Mouse (Mus musculus): Measurements from ENCODE around the gene Tcf19. TPM values are rescaled to one million over a fixed set of nuclear protein-coding genes. Genes with fewer than 3 reads are reported as not detected.
"Not testable (repeated sequence)": the region's sequence is repeated elsewhere in the genome, so short reads cannot be mapped to it uniquely, and the experiment has no call there.

Gene Tcf19
- polyA plus RNA-seq, 1 experiment from 2014 or later: 78.2 TPM

- H3K9ac ChIP-seq: no peak overlapping the region
- H3K4me3 ChIP-seq: no peak overlapping the region
- no peak for ATAC-seq (ENCODE audit: insufficient number of reproducible peaks, insufficient read depth, low FRiP score, low TSS enrichment, low read depth)
- H3K27me3 ChIP-seq: no peaks in the 10 kb centered on the region
- H3K27ac ChIP-seq: no peak overlapping the region
- H3K4me1 ChIP-seq: no peaks in the 10 kb centered on the region
- H3K9me3 ChIP-seq: no peaks in the 10 kb centered on the region
- 73% methylated on average over 8 of the region's 8 CpGs for WGBS
- H3K36me3 ChIP-seq: peaks cover 84% of the 10 kb centered on the region
- no peak overlapping the region for H3K4me2 ChIP-seq
These were observed 10.0 kb upstream of the Tcf19 start for GRCm38 (mm10) chr17:35526644-35527043.

DNA sequence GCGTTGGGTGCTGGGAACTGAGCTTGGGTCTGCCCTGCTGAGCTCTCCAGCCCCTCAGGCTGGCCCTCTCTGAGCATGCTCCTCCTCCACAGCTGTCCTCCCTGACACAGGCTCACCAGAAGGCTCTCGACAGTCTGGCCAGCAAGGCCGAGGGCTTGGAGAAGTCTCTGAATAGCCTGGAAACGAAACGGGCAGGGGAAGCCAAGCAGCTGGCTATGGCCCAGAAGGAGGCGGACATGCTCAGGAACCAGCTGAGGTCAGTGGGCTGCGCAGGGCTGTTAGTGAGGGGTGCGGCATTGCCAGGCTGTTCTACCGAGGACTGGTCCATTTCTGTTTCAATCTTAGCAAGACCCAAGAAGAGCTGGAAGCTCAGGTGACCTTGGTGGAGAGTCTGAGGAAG lies 7.7 kb upstream of the Tcf19 start:
- no peak for ATAC-seq (ENCODE audit: insufficient number of reproducible peaks, insufficient read depth, low FRiP score, low TSS enrichment, low read depth)
- 84% methylated on average over 9 of the region's 9 CpGs for WGBS

GRCm38 (mm10) chr17:35517526-35517925 lies 902 bp upstream of the Tcf19 start:
- Histone ChIP-seq H3K36me3 (peaks cover 22% of the 10 kb centered on the region), H3K27me3 (no peaks in the 10 kb centered on the region), H3K4me2 (peak overlapping the region; percentile 89), H3K4me3 (peak overlapping the region; percentile 60), H3K9me3 (no peaks in the 10 kb centered on the region), H3K9ac (peak overlapping the region; percentile 79), H3K27ac (peak overlapping the region; percentile 78), H3K4me1 (peaks cover 41% of the 10 kb centered on the region)
- 6% methylated on average over 12 of the region's 12 CpGs for WGBS
- no peak for ATAC-seq (ENCODE audit: insufficient number of reproducible peaks, insufficient read depth, low FRiP score, low TSS enrichment, low read depth)

More for the DNA sequence above, 7.7 kb upstream of the Tcf19 start:
- 0 out of 2 replicates have a peak overlapping the region, but pooled peaks have one; percentile 1 for H3K9ac ChIP-seq
- H3K4me2 ChIP-seq: no peak overlapping the region
- H3K4me3 ChIP-seq: no peak overlapping the region
- H3K9me3 ChIP-seq: no peaks in the 10 kb centered on the region
- peaks cover 78% of the 10 kb centered on the region for H3K36me3 ChIP-seq
- no peak overlapping the region for H3K27ac ChIP-seq
- H3K4me1 ChIP-seq: 0 out of 2 replicates have a peak, but pooled peaks cover 5% of the 10 kb centered on the region
- H3K27me3 ChIP-seq: no peaks in the 10 kb centered on the region

- Histone ChIP-seq H3K4me3 (peak overlapping the region; percentile 60), H3K36me3 (peaks cover 14% of the 10 kb centered on the region), H3K9ac (peak overlapping the region; percentile 76), H3K4me1 (peaks cover 41% of the 10 kb centered on the region), H3K4me2 (peak overlapping the region; percentile 89), H3K27ac (peak overlapping the region; percentile 34; the same call in 1 of the 2 replicates), H3K9me3 (no peaks in the 10 kb centered on the region), H3K27me3 (no peaks in the 10 kb centered on the region)
- 7% methylated on average over 25 of the region's 25 CpGs for WGBS
- no peak for ATAC-seq (ENCODE audit: insufficient number of reproducible peaks, insufficient read depth, low FRiP score, low TSS enrichment, low read depth)
These were observed 548 bp downstream of the Tcf19 start for GRCm38 (mm10) chr17:35515911-35516640.

- Histone ChIP-seq H3K27me3 (no peaks in the 10 kb centered on the region), H3K9me3 (no peaks in the 10 kb centered on the region), H3K27ac (no peak overlapping the region), H3K4me1 (peaks cover 39% of the 10 kb centered on the region), H3K36me3 (peaks cover 10% of the 10 kb centered on the region; the same call in 1 of the 2 replicates), H3K4me3 (peak overlapping the region; percentile 60), H3K9ac (peak overlapping the region; percentile 76), H3K4me2 (peak overlapping the region; percentile 89)
- no peak for ATAC-seq (ENCODE audit: insufficient number of reproducible peaks, insufficient read depth, low FRiP score, low TSS enrichment, low read depth)
- 39% methylated on average over 6 of the region's 6 CpGs for WGBS
These were observed 1.9 kb downstream of the Tcf19 start for GRCm38 (mm10) chr17:35514756-35515155.

DNA sequence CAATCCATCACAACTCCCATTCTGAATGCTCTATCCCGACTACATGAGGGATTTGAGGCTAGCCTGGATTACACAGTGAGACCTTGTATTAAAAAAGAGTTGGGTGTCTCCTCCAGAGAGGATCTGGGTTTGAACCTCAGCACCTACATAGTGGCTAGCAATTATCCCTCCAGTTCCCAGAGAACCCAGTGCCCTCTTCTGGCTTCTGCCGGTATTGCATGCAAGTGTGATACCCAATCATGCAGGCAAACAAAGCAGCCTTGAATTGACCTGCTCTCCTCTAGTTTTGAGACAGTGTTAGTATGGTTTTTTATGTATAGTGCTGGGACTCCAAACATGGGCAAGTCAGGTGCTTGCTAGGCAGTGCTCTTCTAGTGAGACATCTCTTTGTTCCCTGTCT lies 2.7 kb downstream of the Tcf19 start:
- ATAC-seq (ENCODE audit: insufficient number of reproducible peaks, insufficient read depth, low FRiP score, low TSS enrichment, low read depth): no peak
- H3K36me3 ChIP-seq: peaks cover 10% of the 10 kb centered on the region; the same call in 1 of the 2 replicates
- H3K27me3 ChIP-seq: peaks cover 3% of the 10 kb centered on the region; the same call in 1 of the 2 replicates
- H3K9ac ChIP-seq: no peak overlapping the region
- H3K27ac ChIP-seq: no peak overlapping the region
- peak overlapping the region; percentile 89; the same call in 1 of the 2 replicates for H3K4me2 ChIP-seq
- WGBS: 7% methylated on average over 2 of the region's 2 CpGs
- H3K4me1 ChIP-seq: peaks cover 39% of the 10 kb centered on the region
- H3K9me3 ChIP-seq: no peaks in the 10 kb centered on the region
- H3K4me3 ChIP-seq: no peak overlapping the region; the same call in 1 of the 2 replicates

DNA sequence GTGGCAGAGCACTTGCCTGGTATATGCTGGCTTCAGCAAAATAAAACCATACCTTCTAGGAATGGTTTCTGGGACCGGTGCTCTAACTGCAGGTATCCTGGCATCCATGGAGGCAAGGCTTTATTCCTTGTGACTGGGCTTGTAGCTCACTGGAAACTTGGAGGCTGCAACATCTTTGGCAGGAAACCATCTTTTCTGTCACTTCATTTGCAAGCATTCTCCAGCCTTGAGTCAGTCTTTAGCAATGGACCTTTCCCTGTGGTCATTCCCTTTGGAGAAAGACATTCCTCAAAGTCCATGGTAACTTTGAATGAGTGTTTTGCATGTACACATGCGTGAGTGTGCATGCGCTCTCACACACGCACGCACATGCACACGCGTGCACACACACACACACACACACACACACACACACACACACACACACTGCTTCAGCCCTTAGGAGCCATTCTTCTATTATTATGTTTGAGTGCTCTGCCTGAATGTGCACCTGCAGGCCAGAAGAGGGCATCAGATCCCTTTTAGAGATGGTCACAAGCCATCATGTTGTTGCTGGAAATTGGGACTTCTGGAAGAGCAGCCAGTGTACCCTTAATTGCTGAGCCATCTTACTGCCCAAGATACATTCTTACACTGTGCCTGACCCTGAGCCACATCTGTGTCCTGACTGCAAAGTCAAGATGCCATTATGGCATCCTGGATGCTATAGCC lies 3.6 kb downstream of the Tcf19 start:
- H3K4me3 ChIP-seq: no peak overlapping the region
- no peak for ATAC-seq (ENCODE audit: insufficient number of reproducible peaks, insufficient read depth, low FRiP score, low TSS enrichment, low read depth)
- H3K36me3 ChIP-seq: peaks cover 10% of the 10 kb centered on the region; the same call in 1 of the 2 replicates
- no peak overlapping the region for H3K9ac ChIP-seq
- H3K4me1 ChIP-seq: peaks cover 32% of the 10 kb centered on the region
- 91% methylated on average over 7 of the region's 7 CpGs for WGBS
- peaks cover 7% of the 10 kb centered on the region; the same call in 1 of the 2 replicates for H3K27me3 ChIP-seq
- H3K4me2 ChIP-seq: no peak overlapping the region
- no peak overlapping the region for H3K27ac ChIP-seq
- no peaks in the 10 kb centered on the region for H3K9me3 ChIP-seq

DNA sequence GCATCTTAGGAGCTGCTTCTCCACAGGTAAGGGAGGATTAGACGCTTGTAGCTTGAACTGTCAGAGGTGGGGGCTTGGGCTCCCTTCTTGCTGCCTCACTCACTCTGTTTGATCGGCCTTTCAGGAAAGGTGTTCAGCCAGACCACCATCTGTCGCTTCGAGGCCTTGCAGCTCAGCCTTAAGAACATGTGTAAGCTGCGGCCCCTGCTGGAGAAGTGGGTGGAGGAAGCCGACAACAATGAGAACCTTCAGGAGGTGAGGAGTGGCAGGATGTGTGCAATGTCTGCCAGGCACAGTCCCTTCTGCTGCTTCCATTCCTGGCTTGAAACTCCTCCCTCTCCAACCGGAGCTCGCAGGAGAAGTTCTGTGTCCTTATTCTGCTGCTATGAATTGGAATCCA lies 7.3 kb downstream of the Tcf19 start:
- 15% methylated on average over 8 of the region's 8 CpGs for WGBS
- Histone ChIP-seq H3K9ac (peak overlapping the region; percentile 36; the same call in 1 of the 2 replicates), H3K9me3 (no peaks in the 10 kb centered on the region), H3K27ac (no peak overlapping the region), H3K4me1 (peaks cover 10% of the 10 kb centered on the region), H3K27me3 (peaks cover 45% of the 10 kb centered on the region), H3K36me3 (peaks cover 10% of the 10 kb centered on the region; the same call in 1 of the 2 replicates), H3K4me3 (no peak overlapping the region), H3K4me2 (no peak overlapping the region)
- ATAC-seq (ENCODE audit: insufficient number of reproducible peaks, insufficient read depth, low FRiP score, low TSS enrichment, low read depth): no peak

GRCm38 (mm10) chr17:35508279-35508678 lies 8.3 kb downstream of the Tcf19 start:
- 53% methylated on average over 5 of the region's 5 CpGs for WGBS

GRCm38 (mm10) chr17:35507556-35508260 lies 8.9 kb downstream of the Tcf19 start:
- no peak overlapping the region for H3K9ac ChIP-seq
- no peak overlapping the region for H3K4me2 ChIP-seq
- H3K4me3 ChIP-seq: no peak overlapping the region
- 28% methylated on average over 13 of the region's 13 CpGs for WGBS
- peaks cover 45% of the 10 kb centered on the region for H3K27me3 ChIP-seq
- no peak for ATAC-seq (ENCODE audit: insufficient number of reproducible peaks, insufficient read depth, low FRiP score, low TSS enrichment, low read depth)
- H3K9me3 ChIP-seq: no peaks in the 10 kb centered on the region
- H3K36me3 ChIP-seq: peaks cover 5% of the 10 kb centered on the region; the same call in 1 of the 2 replicates
- H3K4me1 ChIP-seq: peaks cover 13% of the 10 kb centered on the region
- no peak overlapping the region for H3K27ac ChIP-seq

More at GRCm38 (mm10) chr17:35508279-35508678, 8.3 kb downstream of the Tcf19 start:
- H3K9ac ChIP-seq; H3K27ac ChIP-seq; H3K4me2 ChIP-seq; H3K9me3 ChIP-seq; H3K4me3 ChIP-seq; H3K36me3 ChIP-seq; ATAC-seq (ENCODE audit: insufficient number of reproducible peaks, insufficient read depth, low FRiP score, low TSS enrichment, low read depth): not testable (repeated sequence)
- Histone ChIP-seq H3K27me3 (peaks cover 45% of the 10 kb centered on the region), H3K4me1 (peaks cover 10% of the 10 kb centered on the region; the same call in 1 of the 2 replicates)

DNA sequence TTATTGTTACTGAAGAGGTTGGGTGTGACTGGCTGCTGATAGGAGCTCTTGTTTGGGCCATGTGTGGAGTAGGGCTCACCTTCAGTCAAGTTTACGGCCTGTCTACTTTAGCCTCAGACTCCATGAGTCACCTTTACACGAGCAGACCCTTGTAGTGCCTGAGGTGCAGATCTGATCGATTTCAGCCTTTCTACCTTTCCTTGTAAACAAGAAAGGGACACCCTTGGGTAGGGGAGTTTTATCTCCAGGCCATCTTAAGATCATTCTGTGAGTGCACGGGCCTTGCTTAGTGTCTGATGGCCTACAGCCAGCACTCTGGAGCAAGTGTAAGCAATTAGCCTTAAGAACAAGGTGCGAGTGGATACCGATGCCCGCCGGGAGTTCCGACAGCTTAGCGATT lies 9.7 kb downstream of the Tcf19 start:
- Histone ChIP-seq H3K4me2 (no peak overlapping the region), H3K4me3 (no peak overlapping the region), H3K36me3 (no peaks in the 10 kb centered on the region), H3K9me3 (no peaks in the 10 kb centered on the region), H3K27me3 (peaks cover 45% of the 10 kb centered on the region), H3K9ac (no peak overlapping the region), H3K4me1 (peaks cover 21% of the 10 kb centered on the region), H3K27ac (no peak overlapping the region)
- no peak for ATAC-seq (ENCODE audit: insufficient number of reproducible peaks, insufficient read depth, low FRiP score, low TSS enrichment, low read depth)
- 14% methylated on average over 10 of the region's 10 CpGs for WGBS

All from embryonic facial prominence, embryonic 13.5 days (tissue).